Mouse (Mus musculus): ENCODE results near the gene A630023A22Rik. TPM values are rescaled to one million over a fixed set of nuclear protein-coding genes. Genes with fewer than 3 reads are reported as not detected.

The A630023A22Rik gene
- 0.32 TPM for polyA plus RNA-seq (2014; fragmentation: Illumina TruSeq; extraction: RNeasy Lipid Tissue Mini Kit (QIAGEN cat#74804); ENCODE audit: low read depth, low replicate concordance)

DNA sequence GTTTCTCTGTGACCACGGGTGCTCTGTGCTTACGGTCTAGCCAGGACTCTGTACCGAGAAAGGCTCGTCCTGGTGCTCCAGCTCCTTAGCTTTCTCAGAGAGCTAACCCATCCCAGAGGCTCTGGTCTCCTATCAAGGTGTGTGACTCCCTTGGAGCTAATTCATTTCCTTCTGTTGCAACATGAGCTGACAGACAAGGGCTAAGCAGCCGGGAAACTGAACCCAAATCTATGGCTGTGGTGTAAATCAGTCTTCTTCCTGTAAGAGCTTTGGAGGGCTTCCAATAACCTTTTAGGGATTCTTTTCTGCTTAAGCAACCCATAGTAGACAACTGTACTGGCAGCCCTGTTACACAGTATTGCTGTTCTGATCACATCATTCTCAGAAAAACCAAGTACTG is at the start of gene A630023A22Rik:
Gene A630023A22Rik, minus strand, starts transcription at position 154 of the 400 bp plus-strand sequence.

DNA sequence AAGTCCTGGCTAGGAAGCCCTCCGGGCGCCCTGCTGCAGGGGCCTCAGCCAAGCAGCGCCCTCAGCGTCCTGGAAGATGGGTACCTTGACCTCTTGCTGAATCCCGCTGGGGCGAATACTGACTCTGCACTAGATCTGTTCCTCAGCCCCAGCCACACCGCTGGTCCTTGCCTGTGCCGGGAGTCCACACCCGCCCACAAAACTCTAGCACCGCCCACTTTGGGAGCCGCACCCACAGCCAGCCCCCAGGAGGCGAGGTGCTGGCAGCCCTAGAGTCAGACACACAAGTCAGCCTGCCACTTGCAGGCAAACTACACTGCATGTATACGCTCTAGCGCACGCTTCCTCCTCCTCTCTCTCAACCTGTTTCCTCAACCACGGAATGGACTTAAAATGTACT is 49.8 kb upstream of the A630023A22Rik start, which contains the start of gene Npy4r:
Gene Npy4r, minus strand, starts transcription at position 148 of the 400 bp plus-strand sequence.

DNA sequence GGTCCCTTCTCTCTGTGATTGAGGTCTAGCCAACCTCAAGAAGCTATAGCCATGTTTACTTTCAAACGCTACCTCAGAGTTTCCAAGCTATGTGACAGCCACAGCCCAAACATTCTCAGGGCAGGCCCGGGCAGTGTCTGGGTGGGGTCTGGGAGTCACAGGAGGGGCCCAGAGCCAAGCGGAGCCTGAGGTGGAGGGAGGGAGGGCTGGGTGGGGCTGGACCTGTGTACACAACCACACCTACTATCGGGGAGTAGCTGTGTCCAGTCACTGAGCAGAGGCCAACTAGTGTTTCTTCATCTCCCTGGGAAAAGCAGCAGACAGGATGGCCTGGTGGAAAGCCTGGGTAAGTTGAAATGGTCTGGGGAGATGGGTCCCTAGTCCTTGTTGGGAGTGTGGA is 16.8 kb downstream of the A630023A22Rik start, which contains the start of gene Anxa8:
Gene Anxa8, plus strand, starts transcription at position 251 of the 400 bp plus-strand sequence.

DNA sequence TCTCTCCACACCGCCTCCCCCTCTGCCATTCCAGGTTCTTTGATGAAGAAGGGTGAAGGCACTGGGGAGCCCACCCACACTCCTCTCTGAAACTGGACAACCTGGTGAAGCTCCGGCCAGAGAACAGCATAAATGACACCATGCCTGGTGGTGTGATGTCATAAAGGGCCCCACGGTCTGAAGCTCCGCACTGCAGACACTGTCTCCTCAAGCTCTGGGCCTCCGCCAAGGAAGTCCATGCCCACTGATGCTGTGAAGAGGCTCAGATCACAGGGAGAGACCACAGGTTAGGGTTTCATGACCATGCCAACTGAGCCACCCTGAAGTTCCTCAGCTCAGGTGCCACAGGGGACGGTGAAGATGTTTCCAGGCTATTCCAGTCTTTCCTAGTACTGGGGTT is 50.0 kb downstream of the A630023A22Rik start, which contains the start of gene Antxrl:
Gene Antxrl, plus strand, starts transcription at position 192 of the 400 bp plus-strand sequence.

DNA sequence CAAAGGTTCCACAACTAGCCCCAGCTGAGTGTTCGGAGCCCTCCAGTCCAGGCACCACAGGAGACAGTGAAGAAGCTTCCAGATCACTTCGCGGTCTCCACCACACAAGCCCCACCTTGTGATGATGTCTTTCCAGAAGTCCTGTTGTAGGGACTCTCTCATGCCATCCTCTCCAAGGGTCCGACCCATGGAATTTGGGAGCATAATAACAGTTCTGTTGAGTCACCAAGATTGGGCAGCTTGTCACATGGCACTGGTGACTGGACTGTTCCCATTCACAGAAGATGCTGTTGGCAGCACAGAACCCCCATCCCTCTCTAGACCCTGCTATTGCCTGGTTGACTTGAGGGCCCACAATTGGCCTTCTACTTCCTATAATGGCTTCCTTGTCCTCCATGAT is 86.2 kb downstream of the A630023A22Rik start, which contains the start of gene Gm5460:
Gene Gm5460, plus strand, starts transcription at position 378 of the 400 bp plus-strand sequence.

DNA sequence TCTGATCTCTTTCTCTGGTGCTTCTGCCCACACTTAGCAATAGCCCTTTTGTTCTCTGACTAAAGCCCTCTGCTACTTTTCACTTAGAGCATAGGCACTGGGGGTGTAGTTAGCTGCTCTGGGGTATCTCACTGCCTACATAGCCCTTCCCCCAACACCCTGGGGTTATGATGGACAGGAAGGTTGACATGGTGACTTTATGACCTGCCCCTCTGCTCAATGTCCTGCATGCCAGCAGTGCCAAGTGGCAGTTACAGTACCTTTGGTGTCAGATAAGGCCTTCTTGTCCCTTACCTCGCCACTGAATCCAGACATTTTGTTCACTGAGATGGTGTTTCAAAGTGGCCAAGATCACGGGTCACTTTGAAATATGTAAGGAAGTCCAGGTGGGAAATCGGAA is 87.5 kb downstream of the A630023A22Rik start, which contains the start of gene Gm30083:
Gene Gm30083, minus strand, starts transcription at position 120 of the 400 bp plus-strand sequence.

Other genes with a start within 250 kb of the A630023A22Rik start
- gene Gdf10, start 179.2 kb downstream of the A630023A22Rik start, polyA plus RNA-seq (2014; fragmentation: Illumina TruSeq; extraction: RNeasy Lipid Tissue Mini Kit (QIAGEN cat#74804); ENCODE audit: low read depth, low replicate concordance) = 16.8 TPM
- 0.25 TPM for gene Gdf2, start 161.7 kb downstream of the A630023A22Rik start, polyA plus RNA-seq (2014; fragmentation: Illumina TruSeq; extraction: RNeasy Lipid Tissue Mini Kit (QIAGEN cat#74804); ENCODE audit: low read depth, low replicate concordance)
- not detected for gene Rbp3, start 148.8 kb downstream of the A630023A22Rik start, polyA plus RNA-seq (2014; fragmentation: Illumina TruSeq; extraction: RNeasy Lipid Tissue Mini Kit (QIAGEN cat#74804); ENCODE audit: low read depth, low replicate concordance)
- gene Zfp488, start 124.0 kb downstream of the A630023A22Rik start, polyA plus RNA-seq (2014; fragmentation: Illumina TruSeq; extraction: RNeasy Lipid Tissue Mini Kit (QIAGEN cat#74804); ENCODE audit: low read depth, low replicate concordance) = not detected
- gene Gm30083, start 87.6 kb downstream of the A630023A22Rik start, polyA plus RNA-seq (2014; fragmentation: Illumina TruSeq; extraction: RNeasy Lipid Tissue Mini Kit (QIAGEN cat#74804); ENCODE audit: low read depth, low replicate concordance) = 0.15 TPM
- 3.2 TPM for gene Gm5460, start 86.0 kb downstream of the A630023A22Rik start, polyA plus RNA-seq (2014; fragmentation: Illumina TruSeq; extraction: RNeasy Lipid Tissue Mini Kit (QIAGEN cat#74804); ENCODE audit: low read depth, low replicate concordance)
- 3.3 TPM for gene Antxrl, start 50.0 kb downstream of the A630023A22Rik start, polyA plus RNA-seq (2014; fragmentation: Illumina TruSeq; extraction: RNeasy Lipid Tissue Mini Kit (QIAGEN cat#74804); ENCODE audit: low read depth, low replicate concordance)
- 7.4 TPM for gene Anxa8, start 16.8 kb downstream of the A630023A22Rik start, polyA plus RNA-seq (2014; fragmentation: Illumina TruSeq; extraction: RNeasy Lipid Tissue Mini Kit (QIAGEN cat#74804); ENCODE audit: low read depth, low replicate concordance)
- not detected for gene Npy4r, start 49.7 kb upstream of the A630023A22Rik start, polyA plus RNA-seq (2014; fragmentation: Illumina TruSeq; extraction: RNeasy Lipid Tissue Mini Kit (QIAGEN cat#74804); ENCODE audit: low read depth, low replicate concordance)
- gene Gprin2, start 98.9 kb upstream of the A630023A22Rik start, polyA plus RNA-seq (2014; fragmentation: Illumina TruSeq; extraction: RNeasy Lipid Tissue Mini Kit (QIAGEN cat#74804); ENCODE audit: low read depth, low replicate concordance) = 0.65 TPM
- 2.7 TPM for gene Syt15, start 116.8 kb upstream of the A630023A22Rik start, polyA plus RNA-seq (2014; fragmentation: Illumina TruSeq; extraction: RNeasy Lipid Tissue Mini Kit (QIAGEN cat#74804); ENCODE audit: low read depth, low replicate concordance)
- gene Shld2, start 207.7 kb upstream of the A630023A22Rik start, polyA plus RNA-seq (2014; fragmentation: Illumina TruSeq; extraction: RNeasy Lipid Tissue Mini Kit (QIAGEN cat#74804); ENCODE audit: low read depth, low replicate concordance) = 8.5 TPM
- gene Glud1, start 208.0 kb upstream of the A630023A22Rik start, polyA plus RNA-seq (2014; fragmentation: Illumina TruSeq; extraction: RNeasy Lipid Tissue Mini Kit (QIAGEN cat#74804); ENCODE audit: low read depth, low replicate concordance) = 128 TPM

All from adipose tissue, adult 10 weeks (tissue).